Mouse (Mus musculus) frontal cortex, postnatal 36 days (tissue): ENCODE results near the gene Dhrs9.
A peak's percentile ranks its signal among the peaks of the same experiment; 100 is the strongest.

ENCODE experiments used
- DNase-seq, 2 experiments: peaks; one replicate each; pipeline ENCODE4 v3.0.0; 2022; ENCODE audit warnings: low spot score in 2 of 2

Gene Dhrs9

GRCm38 (mm10) chr2:69418294-69418881, 38.1 kb downstream of the Dhrs9 start:
- DNase-seq, result no peak

DNA sequence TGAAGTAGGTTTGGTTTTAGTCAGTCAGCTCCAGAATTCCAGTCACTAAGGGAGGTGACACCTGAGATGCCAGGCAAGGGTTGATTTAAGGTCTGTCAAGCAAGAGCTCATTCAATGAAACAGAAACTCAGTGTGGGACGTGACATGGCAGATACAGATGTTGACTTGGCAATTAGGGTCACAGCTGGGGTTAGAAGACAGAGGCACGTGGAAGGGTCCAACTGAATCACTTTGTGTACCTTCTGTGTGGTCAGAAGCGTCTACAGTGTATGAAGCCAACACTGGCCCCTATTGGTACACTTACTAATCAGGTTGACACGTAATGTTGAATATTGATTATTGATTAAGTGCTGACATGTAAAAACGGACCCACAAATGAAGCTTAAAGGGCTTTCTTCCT, 44.6 kb downstream of the Dhrs9 start:
- DNase-seq, result no peak

DNA sequence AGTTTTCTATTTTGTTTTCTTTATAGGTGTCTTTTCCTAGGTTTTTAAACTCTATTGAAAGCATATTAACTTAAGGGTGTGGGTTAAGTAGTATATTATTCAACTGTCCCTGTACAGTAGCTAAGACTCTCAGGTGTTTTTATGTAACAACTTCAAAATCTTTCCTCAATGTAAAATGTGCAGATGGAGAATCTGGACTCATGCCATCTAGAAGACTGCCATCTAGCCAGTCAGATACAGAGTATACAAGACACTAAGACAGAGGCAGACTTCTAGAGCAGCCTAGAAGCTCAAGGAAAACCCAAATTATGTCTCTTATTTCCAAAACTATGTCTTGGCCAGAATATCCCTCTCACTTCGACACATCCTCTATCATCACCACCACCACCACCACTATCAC, 45.8 kb downstream of the Dhrs9 start:
- no peak for DNase-seq

- DNase-seq, result no peak
Measured at GRCm38 (mm10) chr2:69427141-69427540, 46.9 kb downstream of the Dhrs9 start.

- DNase-seq, result peak; percentile 76 to 80
Measured at GRCm38 (mm10) chr2:69428116-69428515, 47.9 kb downstream of the Dhrs9 start.

GRCm38 (mm10) chr2:69441656-69442055, 61.4 kb downstream of the Dhrs9 start:
- no peak for DNase-seq

DNA sequence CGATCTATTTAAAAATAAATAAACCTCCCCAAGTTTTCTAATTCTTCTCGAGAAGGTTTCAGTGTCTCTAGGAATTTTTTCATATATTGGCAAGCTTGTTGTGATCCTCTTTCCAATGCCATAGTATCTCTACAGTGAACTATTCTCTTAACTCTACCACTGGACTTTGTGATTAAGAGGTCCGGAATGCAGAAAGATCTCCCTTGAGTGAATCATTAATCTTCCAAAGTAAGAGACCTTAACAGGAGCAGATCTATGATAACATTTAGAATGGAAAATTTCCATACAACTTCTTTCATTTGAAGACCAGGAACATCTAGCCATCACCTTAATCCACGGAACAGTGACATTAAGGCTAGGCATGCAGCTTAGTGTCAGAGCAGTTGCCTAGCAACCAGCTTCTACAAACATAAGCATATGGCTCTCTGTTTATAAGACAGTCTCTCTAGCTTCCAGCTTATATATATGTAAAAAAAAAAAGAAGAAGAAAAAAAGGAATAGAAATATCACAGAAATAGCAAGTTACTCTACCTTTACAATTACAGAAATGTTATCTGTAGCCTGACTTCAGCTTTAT, 65.7 kb downstream of the Dhrs9 start:
- peak in 1 of 2 experiments; percentile 18 for DNase-seq

DNA sequence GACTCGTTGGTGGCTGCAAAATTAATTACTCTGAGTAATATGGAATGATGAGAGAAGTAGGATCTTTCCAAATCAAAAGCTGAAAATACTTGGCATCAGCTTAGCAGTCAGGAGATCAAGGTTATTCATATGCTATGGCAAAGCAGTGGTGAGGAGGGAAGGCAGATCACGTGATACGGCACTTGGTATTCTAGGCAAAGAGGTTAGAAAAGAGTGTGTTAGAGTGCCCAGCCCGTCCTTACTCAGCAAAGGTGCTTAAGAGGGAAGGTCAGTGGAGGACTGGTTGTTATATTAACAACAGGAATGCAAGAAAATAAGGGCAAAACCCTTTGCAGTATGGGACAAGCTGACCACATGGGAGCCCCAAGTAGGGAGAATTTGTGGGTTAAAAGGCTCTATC, 68.3 kb downstream of the Dhrs9 start:
- DNase-seq, result no peak

DNA sequence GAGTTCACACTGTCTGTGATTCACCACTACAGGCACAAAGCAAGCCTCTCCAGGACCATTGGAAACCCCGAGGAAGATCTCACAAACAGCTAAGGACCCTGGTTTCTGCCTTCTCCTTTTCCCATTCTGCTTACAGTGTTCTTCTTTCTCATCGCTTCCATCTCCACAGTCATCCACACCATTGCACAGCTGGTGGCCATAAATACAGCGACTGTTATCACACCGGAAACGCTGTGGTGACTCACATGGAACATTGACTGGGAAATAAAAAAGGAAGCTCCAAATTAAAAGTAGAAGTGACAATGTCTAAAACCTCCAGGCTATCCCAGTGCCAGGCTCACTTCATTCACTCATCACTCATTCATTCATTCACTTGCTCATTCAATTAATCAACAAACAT, 70.9 kb downstream of the Dhrs9 start:
- DNase-seq, result peak; percentile 13 to 29
